8 mouse cellular contexts compared by ENCODE assay signal in genomic region chr11:120784064-120784791, GRCm38 (mm10). TPM values are rescaled to one million over a fixed set of nuclear protein-coding genes. Genes with fewer than 3 reads are reported as not detected.
DNase-seq lines count a peak whose midpoint lies in the region; ATAC-seq and TF ChIP-seq lines count a peak whose summit lies in the region.

TSS of gene Rfng (minus strand) at chr11:120784207.
TSS of gene Gps1 (plus strand) at chr11:120784272.

- peak; percentile 88 for ATAC-seq in limb, embryonic 14.5 days (ENCODE audit: low FRiP score, low read depth)
- peak; percentile 91 for ATAC-seq in midbrain, embryonic 16.5 days

- H3K27me3 ChIP-seq in embryonic facial prominence, embryonic 10.5 days (replicated peaks; ENCODE audit: low read depth, poor library complexity, severe bottlenecking) = peaks cover 17% of the 10 kb centered on the region
- no peaks in the 10 kb centered on the region for H3K27me3 ChIP-seq in kidney, adult 2 months (replicated peaks; ENCODE audit: control insufficient read depth, insufficient read depth, low read length)
- no peaks in the 10 kb centered on the region for H3K27me3 ChIP-seq in limb, embryonic 14.5 days (ENCODE audit: control insufficient read depth, insufficient read depth, low read length)
- no peaks in the 10 kb centered on the region for H3K27me3 ChIP-seq in midbrain, embryonic 16.5 days (ENCODE audit: control insufficient read depth, insufficient read depth, low read depth, low read length)

- no peak for TF ChIP-seq CTCF in kidney, adult 2 months (conservative IDR thresholded peaks at IDR 0.05; ENCODE audit: insufficient read depth, insufficient read length, low read depth, low read length)

- H3K27ac ChIP-seq in embryonic facial prominence, embryonic 10.5 days (replicated peaks) = peak within 1 kb of the TSS; percentile 87
- peak within 1 kb of the TSS; percentile 70 for H3K27ac ChIP-seq in kidney, adult 2 months (ENCODE audit: insufficient read depth, low read depth, low read length)
- peak within 1 kb of the TSS; percentile 63 for H3K27ac ChIP-seq in limb, embryonic 14.5 days (replicated peaks; ENCODE audit: low read depth, low read length)
- H3K27ac ChIP-seq in midbrain, embryonic 16.5 days (ENCODE audit: low read length) = peak within 1 kb of the TSS; percentile 70

- H3K4me1 ChIP-seq in embryonic facial prominence, embryonic 10.5 days = peaks cover 27% of the 10 kb centered on the region
- peaks cover 15% of the 10 kb centered on the region for H3K4me1 ChIP-seq in kidney, adult 2 months (ENCODE audit: control insufficient read depth, insufficient read depth, low read length)
- peaks cover 14% of the 10 kb centered on the region for H3K4me1 ChIP-seq in limb, embryonic 14.5 days (ENCODE audit: control insufficient read depth, insufficient read depth, low read length)
- peaks cover 19% of the 10 kb centered on the region for H3K4me1 ChIP-seq in midbrain, embryonic 16.5 days (ENCODE audit: control insufficient read depth, insufficient read depth, low read length)

- peak within 1 kb of the TSS; percentile 93 for H3K4me2 ChIP-seq in limb, embryonic 14.5 days (replicated peaks; ENCODE audit: low read depth, low read length, severe bottlenecking)
- H3K4me2 ChIP-seq in midbrain, embryonic 16.5 days (ENCODE audit: low read length) = peak within 1 kb of the TSS; percentile 92

- peak; percentile 76 for DNase-seq in layer of hippocampus, adult 11-12 months (ENCODE audit: low spot score)
- no peak for DNase-seq in layer of hippocampus, adult 9-10 months (ENCODE audit: low spot score)
- DNase-seq in embryonic facial prominence, embryonic 10.5 days (ENCODE audit: low spot score) = peak; percentile 89
- peak; percentile 89 to 90 for DNase-seq in heart, adult 18-20 months
- peak; percentile 89 for DNase-seq in kidney, adult 2 months
- DNase-seq in limb, embryonic 14.5 days (ENCODE audit: low spot score) = peak; percentile 74
- DNase-seq in spleen, postnatal 14 days (ENCODE audit: low spot score in 2 of 2) = peak; percentile 66 to 78

- peak within 1 kb of the TSS; percentile 99 for H3K4me3 ChIP-seq in embryonic facial prominence, embryonic 10.5 days
- H3K4me3 ChIP-seq in kidney, adult 2 months (ENCODE audit: insufficient read depth, low read depth, low read length) = peak within 1 kb of the TSS; percentile 98
- peak within 1 kb of the TSS; percentile 89 for H3K4me3 ChIP-seq in limb, embryonic 14.5 days (replicated peaks; ENCODE audit: low read length)
- H3K4me3 ChIP-seq in midbrain, embryonic 16.5 days (ENCODE audit: low read depth, low read length) = peak within 1 kb of the TSS; percentile 66

- TF ChIP-seq POLR2A in kidney, adult 2 months (IDR thresholded peaks at IDR 0.05; ENCODE audit: low read depth, low read length) = no peak
- TF ChIP-seq POLR2A in limb, embryonic 14.5 days (IDR thresholded peaks at IDR 0.05; ENCODE audit: borderline replicate concordance, extremely low read depth, insufficient read depth, insufficient read length) = 0 out of 2 replicates have a peak, but pooled peaks have one; percentile 32

- H3K36me3 ChIP-seq in embryonic facial prominence, embryonic 10.5 days (replicated peaks) = peaks cover 67% of the 10 kb centered on the region
- H3K36me3 ChIP-seq in kidney, adult 2 months (ENCODE audit: control insufficient read depth, insufficient read depth, low read length) = 0 out of 2 replicates have a peak, but pooled peaks cover 2% of the 10 kb centered on the region
- H3K36me3 ChIP-seq in limb, embryonic 14.5 days (ENCODE audit: control insufficient read depth, insufficient read depth, low read length) = peaks cover 51% of the 10 kb centered on the region
- H3K36me3 ChIP-seq in midbrain, embryonic 16.5 days (ENCODE audit: control insufficient read depth, insufficient read depth, low read length) = peaks cover 28% of the 10 kb centered on the region

- H3K9ac ChIP-seq in limb, embryonic 14.5 days (ENCODE audit: low read depth, low read length, severe bottlenecking) = peak within 1 kb of the TSS; percentile 90
- peak within 1 kb of the TSS; percentile 96 for H3K9ac ChIP-seq in midbrain, embryonic 16.5 days (ENCODE audit: low read depth, low read length)

- under 1% methylated on average over 107 of the region's 107 CpGs for WGBS in embryonic facial prominence, embryonic 10.5 days
- 1% methylated on average over 92 of the region's 107 CpGs for WGBS in kidney, adult 2 months
- 3% methylated on average over 75 of the region's 107 CpGs for WGBS in limb, embryonic 14.5 days
- WGBS in midbrain, embryonic 16.5 days = under 1% methylated on average over 90 of the region's 107 CpGs

- H3K9me3 ChIP-seq in embryonic facial prominence, embryonic 10.5 days = no peaks in the 10 kb centered on the region
- no peaks in the 10 kb centered on the region for H3K9me3 ChIP-seq in limb, embryonic 14.5 days (ENCODE audit: control insufficient read depth, low read length)
- no peaks in the 10 kb centered on the region for H3K9me3 ChIP-seq in midbrain, embryonic 16.5 days (replicated peaks; ENCODE audit: control insufficient read depth, low read length, poor library complexity, severe bottlenecking)

RNA-seq across cellular contexts. Expression of gene Rfng, which starts in this region (rescaled TPM):
- polyA plus RNA-seq in embryonic facial prominence, embryonic 10.5 days (2016; fragmentation: Nextera tagmentation; extraction: Ambion mirVana) = 40.0 and 42.1 TPM in 2 replicates
- 10 to 100 TPM; 11.4 to 11.5 TPM for total RNA-seq in heart, adult 18-20 months (2021)
- 69.0 and 80.5 TPM in 2 replicates for polyA plus RNA-seq in kidney, adult 2 months (2012; rRNA removed)
- polyA plus RNA-seq in limb, embryonic 14.5 days (2012; rRNA removed) = 61.0 and 79.7 TPM in 2 replicates
- polyA plus RNA-seq in limb, embryonic 14.5 days (2014; fragmentation: Nextera tagmentation; extraction: Ambion mirVana) = 36.8 and 39.0 TPM in 2 replicates
- 133 and 145 TPM in 2 replicates for polyA plus RNA-seq in midbrain, embryonic 16.5 days (2015; fragmentation: Nextera tagmentation; extraction: Ambion mirVana)

RNA-seq across cellular contexts. Expression of gene Gps1, which starts in this region (rescaled TPM):
- 265 and 272 TPM in 2 replicates for polyA plus RNA-seq in embryonic facial prominence, embryonic 10.5 days (2016; fragmentation: Nextera tagmentation; extraction: Ambion mirVana)
- total RNA-seq in heart, adult 18-20 months (2021) = 10 to 100 TPM; 54.8 to 55.9 TPM
- polyA plus RNA-seq in kidney, adult 2 months (2012; rRNA removed) = 173 and 175 TPM in 2 replicates
- polyA plus RNA-seq in limb, embryonic 14.5 days (2012; rRNA removed) = 236 and 273 TPM in 2 replicates
- polyA plus RNA-seq in limb, embryonic 14.5 days (2014; fragmentation: Nextera tagmentation; extraction: Ambion mirVana) = 248 and 249 TPM in 2 replicates
- 270 and 288 TPM in 2 replicates for polyA plus RNA-seq in midbrain, embryonic 16.5 days (2015; fragmentation: Nextera tagmentation; extraction: Ambion mirVana)
